Mouse (Mus musculus): ENCODE measurements around the gene Ferd3l. TPM values are rescaled to one million over a fixed set of nuclear protein-coding genes. Genes with fewer than 3 reads are reported as not detected.

Gene Ferd3l
- polyA plus RNA-seq, 1 experiment from 2014 or later = not detected

GRCm38 (mm10) chr12:33968041-33968897, 40.0 kb downstream of the Ferd3l start:
- Histone ChIP-seq H3K36me3 (ENCODE audit: control insufficient read depth, insufficient read depth, low read length) (no peaks in the 10 kb centered on the region), H3K4me2 (ENCODE audit: low read depth, low read length, severe bottlenecking) (peak overlapping the region; percentile 36; the same call in 1 of the 2 replicates), H3K27me3 (ENCODE audit: control insufficient read depth, insufficient read depth, low read length) (peaks cover 72% of the 10 kb centered on the region), H3K4me1 (replicated peaks; ENCODE audit: control insufficient read depth, insufficient read depth, low read length) (peaks cover 16% of the 10 kb centered on the region), H3K9ac (ENCODE audit: low read length) (no peak overlapping the region), H3K27ac (ENCODE audit: low read depth, low read length) (no peak overlapping the region), H3K4me3 (ENCODE audit: low read depth, low read length) (peak overlapping the region; percentile 11), H3K9me3 (ENCODE audit: control insufficient read depth, low read length) (no peaks in the 10 kb centered on the region)
- WGBS = 1% methylated on average over 37 of the region's 37 CpGs
- DNase-seq (ENCODE audit: low spot score) (peak; percentile 55), ATAC-seq (replicated peaks; ENCODE audit: low FRiP score) (no peak)

GRCm38 (mm10) chr12:33968898-33969178, 40.6 kb downstream of the Ferd3l start:
- Histone ChIP-seq H3K27ac (ENCODE audit: low read depth, low read length) (no peak overlapping the region), H3K9me3 (ENCODE audit: control insufficient read depth, low read length) (no peaks in the 10 kb centered on the region), H3K27me3 (ENCODE audit: control insufficient read depth, insufficient read depth, low read length) (peaks cover 67% of the 10 kb centered on the region), H3K4me1 (replicated peaks; ENCODE audit: control insufficient read depth, insufficient read depth, low read length) (peaks cover 16% of the 10 kb centered on the region), H3K9ac (ENCODE audit: low read length) (no peak overlapping the region), H3K4me3 (ENCODE audit: low read depth, low read length) (no peak overlapping the region), H3K4me2 (ENCODE audit: low read depth, low read length, severe bottlenecking) (no peak overlapping the region), H3K36me3 (ENCODE audit: control insufficient read depth, insufficient read depth, low read length) (no peaks in the 10 kb centered on the region)
- 6% methylated on average over 4 of the region's 4 CpGs for WGBS
- ATAC-seq (replicated peaks; ENCODE audit: low FRiP score) = no peak
- peak; percentile 51 for DNase-seq (ENCODE audit: low spot score)

Other genes starting within 250 kb of the Ferd3l start
- gene Twist1, start 29.2 kb downstream of the Ferd3l start, polyA plus RNA-seq (2014; fragmentation: Nextera tagmentation; extraction: Ambion mirVana) = 12.5 and 13.0 TPM in 2 replicates